Mouse (Mus musculus) limb, embryonic 11.5 days (tissue): Measurements from ENCODE around the gene Cenpa. TPM values are rescaled to one million over a fixed set of nuclear protein-coding genes. Genes with fewer than 3 reads are reported as not detected.

Source experiments
- ATAC-seq: fragments of 200-750 bp; cut with Nextera tagmentation; 2 replicates; pipeline ENCODE4 v1.8.0; 2017; ENCODE audit warnings: low read depth; ENCODE audit not compliant: insufficient number of reproducible peaks, low FRiP score, low TSS enrichment
- DNase-seq: peaks from one replicate; pipeline ENCODE4 v3.0.0-alpha.2; 2015; ENCODE audit warnings: low spot score
- H3K27ac ChIP-seq: fragments of 300-500 bp; sonication (generic); replicated peaks from 2 replicates; pipeline ENCODE4 v1.5.1; 2014; ENCODE audit warnings: low read depth, mild to moderate bottlenecking, low read length
- H3K27me3 ChIP-seq: fragments of 300-500 bp; sonication (generic); 2 replicates; pipeline ENCODE4 v1.6.1; 2014; ENCODE audit warnings: mild to moderate bottlenecking, low read length, mixed read lengths; ENCODE audit not compliant: control insufficient read depth, insufficient read depth
- H3K36me3 ChIP-seq: fragments of 300-500 bp; sonication (generic); 2 replicates; pipeline ENCODE4 v1.6.1; 2014; ENCODE audit warnings: mild to moderate bottlenecking, low read length, moderate library complexity, mixed read lengths; ENCODE audit not compliant: control insufficient read depth, insufficient read depth
- H3K4me1 ChIP-seq: fragments of 300-500 bp; sonication (generic); 2 replicates; pipeline ENCODE4 v1.6.1; 2014; ENCODE audit warnings: low read length, mixed read lengths; ENCODE audit not compliant: control insufficient read depth, insufficient read depth
- H3K4me2 ChIP-seq: fragments of 300-500 bp; sonication (generic); 2 replicates; pipeline ENCODE4 v1.6.1; 2014; ENCODE audit warnings: low read depth, mild to moderate bottlenecking, moderate library complexity; ENCODE audit not compliant: severe bottlenecking
- H3K4me3 ChIP-seq: fragments of 300-500 bp; sonication (generic); 2 replicates; pipeline ENCODE4 v1.5.1; 2014; ENCODE audit warnings: low read depth, low read length
- H3K9ac ChIP-seq: fragments of 300-500 bp; sonication (generic); 2 replicates; pipeline ENCODE4 v1.6.1; 2014; ENCODE audit warnings: mild to moderate bottlenecking, low read length
- H3K9me3 ChIP-seq: fragments of 300-500 bp; sonication (generic); 2 replicates; pipeline ENCODE4 v1.6.1; 2016; ENCODE audit warnings: low read length; ENCODE audit not compliant: control insufficient read depth
- WGBS: fragments of 180-500 bp; shearing (Covaris S2); extraction: QIAGEN DNeasy Blood & Tissue Kit; methylation state at CpG from one replicate; pipeline ENCODE4 v1.1.7; 2014; 5-methylcytosine and 5-hydroxymethylcytosine counted together
- polyA plus RNA-seq: library from polyadenylated mRNA; unstranded; fragments of >200 nt; fragmentation: Nextera tagmentation; extraction: Ambion mirVana; gene quantifications from 2 replicates; pipeline ENCODE4 v1.2.1, GENCODE M21; 2014

The Cenpa gene
- polyA plus RNA-seq, 1 experiment from 2014 or later, result 533 TPM

DNA sequence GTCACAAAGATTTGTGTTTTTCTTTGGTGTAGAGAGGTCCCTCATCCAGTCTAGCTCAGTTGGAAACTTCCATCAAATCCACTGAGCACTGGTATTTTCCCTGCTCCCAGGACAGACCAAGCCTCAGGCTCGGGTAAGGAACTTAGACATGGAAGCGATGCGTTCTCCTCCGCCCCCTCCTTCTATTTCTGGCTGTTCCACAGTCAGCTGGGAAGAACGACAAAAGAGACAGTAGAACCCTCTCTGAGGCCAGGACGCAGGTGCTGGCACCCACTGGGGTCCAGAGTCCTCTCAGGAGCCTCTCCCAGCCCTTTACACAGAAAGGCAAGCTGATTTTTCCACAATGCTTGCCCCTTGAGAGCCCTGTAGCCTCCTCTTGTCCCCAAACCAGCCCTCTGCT is 36.2 kb upstream of the Cenpa start:
- no peaks in the 10 kb centered on the region for H3K36me3 ChIP-seq
- H3K4me2 ChIP-seq, result no peak overlapping the region
- H3K4me1 ChIP-seq, result no peaks in the 10 kb centered on the region
- H3K4me3 ChIP-seq, result no peak overlapping the region
- 75% methylated on average over 6 of the region's 6 CpGs for WGBS
- H3K27me3 ChIP-seq, result no peaks in the 10 kb centered on the region
- DNase-seq (no peak), ATAC-seq (no peak)
- no peak overlapping the region for H3K9ac ChIP-seq
- no peak overlapping the region for H3K27ac ChIP-seq
- H3K9me3 ChIP-seq, result no peaks in the 10 kb centered on the region

GRCm38 (mm10) chr5:30632134-30632533 is 34.4 kb upstream of the Cenpa start:
- Histone ChIP-seq H3K36me3 (no peaks in the 10 kb centered on the region), H3K9ac (no peak overlapping the region), H3K4me2 (no peak overlapping the region), H3K9me3 (no peaks in the 10 kb centered on the region), H3K27me3 (no peaks in the 10 kb centered on the region), H3K4me1 (no peaks in the 10 kb centered on the region), H3K27ac (no peak overlapping the region), H3K4me3 (no peak overlapping the region)
- DNase-seq (no peak), ATAC-seq (no peak)
- 55% methylated on average over 1 of the region's 1 CpGs for WGBS

DNA sequence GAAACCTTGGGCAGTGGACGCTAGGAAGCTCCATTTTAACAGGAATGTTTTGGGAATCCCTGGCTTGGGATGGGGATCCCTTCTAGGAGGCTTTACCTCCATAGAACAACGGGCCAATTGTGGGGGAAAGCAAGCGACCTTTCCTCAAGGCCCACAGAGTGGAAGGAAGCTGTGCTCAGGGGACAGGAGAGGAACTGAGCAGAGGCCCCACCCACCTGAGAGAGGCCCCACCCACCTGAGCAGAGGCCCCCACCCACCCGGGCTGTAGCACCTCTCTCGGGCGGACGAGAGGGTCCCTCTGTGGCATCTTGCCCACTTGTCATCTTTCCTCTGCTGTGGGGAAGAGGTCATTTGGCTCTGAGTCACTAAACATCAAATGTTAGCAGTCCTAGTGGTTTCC is 29.6 kb upstream of the Cenpa start:
- no peaks in the 10 kb centered on the region for H3K36me3 ChIP-seq
- no peak overlapping the region for H3K4me2 ChIP-seq
- ATAC-seq (no peak), DNase-seq (no peak)
- no peaks in the 10 kb centered on the region for H3K27me3 ChIP-seq
- H3K27ac ChIP-seq, result no peak overlapping the region
- H3K9me3 ChIP-seq, result no peaks in the 10 kb centered on the region
- H3K9ac ChIP-seq, result no peak overlapping the region
- WGBS, result 55% methylated on average over 7 of the region's 7 CpGs
- no peaks in the 10 kb centered on the region for H3K4me1 ChIP-seq
- H3K4me3 ChIP-seq, result no peak overlapping the region

GRCm38 (mm10) chr5:30638041-30638440 is 28.5 kb upstream of the Cenpa start:
- peak; percentile 87 for DNase-seq
- no peaks in the 10 kb centered on the region for H3K27me3 ChIP-seq
- H3K9me3 ChIP-seq, result no peaks in the 10 kb centered on the region
- 2% methylated on average over 6 of the region's 6 CpGs for WGBS
- ATAC-seq, result no peak
- H3K4me1 ChIP-seq, result no peaks in the 10 kb centered on the region
- no peak overlapping the region for H3K27ac ChIP-seq
- H3K4me3 ChIP-seq, result no peak overlapping the region
- no peak overlapping the region for H3K4me2 ChIP-seq
- no peaks in the 10 kb centered on the region for H3K36me3 ChIP-seq
- no peak overlapping the region for H3K9ac ChIP-seq

DNA sequence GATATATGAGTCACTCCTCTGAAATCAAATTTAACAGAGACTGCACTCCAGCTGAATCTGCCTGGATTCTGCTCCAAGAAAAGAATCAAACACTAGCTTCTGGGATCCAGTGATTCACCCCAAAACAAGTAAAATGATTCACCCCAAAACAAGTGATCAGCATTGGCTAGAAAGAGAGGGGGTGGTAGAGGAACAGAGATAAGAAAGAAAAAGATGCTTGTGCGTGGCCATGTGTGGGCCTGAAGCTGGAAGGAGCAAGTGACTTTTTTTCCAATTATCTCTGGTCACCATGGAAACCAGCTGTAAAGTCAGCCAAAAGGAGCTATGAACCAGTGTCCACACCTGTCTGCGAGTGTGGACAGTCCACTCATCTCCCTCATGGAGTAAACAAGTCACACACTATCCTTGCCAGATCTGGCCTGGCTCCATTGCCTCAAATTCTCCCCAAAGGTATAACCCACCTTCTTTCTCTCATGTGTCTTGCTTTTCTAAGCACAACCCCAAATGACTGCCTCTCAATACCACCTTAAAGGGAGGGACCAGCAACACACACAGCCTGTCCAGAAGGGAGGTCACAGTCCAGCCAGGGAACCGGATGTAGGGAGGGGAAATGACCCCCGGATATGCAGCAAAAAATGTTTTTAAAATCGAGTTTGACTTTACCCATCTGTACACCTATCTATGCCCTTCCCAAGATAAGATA is 22.9 kb upstream of the Cenpa start:
- H3K4me2 ChIP-seq, result no peak overlapping the region
- whole genome bisulfite sequencing, result 66% methylated on average over 5 of the region's 5 CpGs
- no peak overlapping the region for H3K27ac ChIP-seq
- no peaks in the 10 kb centered on the region for H3K27me3 ChIP-seq
- H3K4me3 ChIP-seq, result no peak overlapping the region
- H3K9ac ChIP-seq, result no peak overlapping the region
- peaks cover 8% of the 10 kb centered on the region for H3K4me1 ChIP-seq
- DNase-seq (no peak), ATAC-seq (no peak)
- no peaks in the 10 kb centered on the region for H3K36me3 ChIP-seq
- no peaks in the 10 kb centered on the region for H3K9me3 ChIP-seq

GRCm38 (mm10) chr5:30646036-30646435 is 20.5 kb upstream of the Cenpa start:
- Histone ChIP-seq H3K9me3 (no peaks in the 10 kb centered on the region), H3K4me1 (peaks cover 13% of the 10 kb centered on the region), H3K27ac (no peak overlapping the region), H3K9ac (no peak overlapping the region), H3K4me2 (no peak overlapping the region), H3K4me3 (no peak overlapping the region), H3K27me3 (no peaks in the 10 kb centered on the region), H3K36me3 (no peaks in the 10 kb centered on the region)
- DNase-seq (no peak), ATAC-seq (no peak)
- 71% methylated on average over 2 of the region's 2 CpGs for WGBS

DNA sequence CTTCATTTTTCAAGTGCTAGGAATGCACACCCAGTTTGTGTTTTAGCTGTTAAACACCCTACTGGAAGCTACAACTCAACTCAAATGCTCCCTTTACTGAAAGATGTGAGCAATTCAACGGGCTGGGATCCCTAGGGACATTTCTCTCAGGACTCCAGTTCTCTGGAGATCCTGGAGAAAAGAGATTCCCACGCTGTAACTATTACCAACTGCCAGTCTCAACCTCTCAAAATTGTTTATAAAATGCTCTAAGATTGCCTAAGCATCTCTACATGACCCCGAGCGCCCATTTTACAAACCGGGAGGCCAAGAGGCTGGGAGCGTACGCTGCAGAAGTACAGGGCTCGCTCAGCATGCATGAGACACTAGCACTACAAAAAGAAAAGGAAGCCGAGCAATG is 19.2 kb upstream of the Cenpa start:
- DNase-seq (no peak), ATAC-seq (no peak)
- 19% methylated on average over 9 of the region's 9 CpGs for WGBS
- H3K9ac ChIP-seq, result peak overlapping the region; percentile 72
- H3K4me2 ChIP-seq, result peak overlapping the region; percentile 93
- H3K4me1 ChIP-seq, result peaks cover 13% of the 10 kb centered on the region
- H3K27me3 ChIP-seq, result no peaks in the 10 kb centered on the region
- no peaks in the 10 kb centered on the region for H3K36me3 ChIP-seq
- H3K9me3 ChIP-seq, result no peaks in the 10 kb centered on the region
- H3K27ac ChIP-seq, result no peak overlapping the region; the same call in 1 of the 2 replicates
- peak overlapping the region; percentile 87 for H3K4me3 ChIP-seq

DNA sequence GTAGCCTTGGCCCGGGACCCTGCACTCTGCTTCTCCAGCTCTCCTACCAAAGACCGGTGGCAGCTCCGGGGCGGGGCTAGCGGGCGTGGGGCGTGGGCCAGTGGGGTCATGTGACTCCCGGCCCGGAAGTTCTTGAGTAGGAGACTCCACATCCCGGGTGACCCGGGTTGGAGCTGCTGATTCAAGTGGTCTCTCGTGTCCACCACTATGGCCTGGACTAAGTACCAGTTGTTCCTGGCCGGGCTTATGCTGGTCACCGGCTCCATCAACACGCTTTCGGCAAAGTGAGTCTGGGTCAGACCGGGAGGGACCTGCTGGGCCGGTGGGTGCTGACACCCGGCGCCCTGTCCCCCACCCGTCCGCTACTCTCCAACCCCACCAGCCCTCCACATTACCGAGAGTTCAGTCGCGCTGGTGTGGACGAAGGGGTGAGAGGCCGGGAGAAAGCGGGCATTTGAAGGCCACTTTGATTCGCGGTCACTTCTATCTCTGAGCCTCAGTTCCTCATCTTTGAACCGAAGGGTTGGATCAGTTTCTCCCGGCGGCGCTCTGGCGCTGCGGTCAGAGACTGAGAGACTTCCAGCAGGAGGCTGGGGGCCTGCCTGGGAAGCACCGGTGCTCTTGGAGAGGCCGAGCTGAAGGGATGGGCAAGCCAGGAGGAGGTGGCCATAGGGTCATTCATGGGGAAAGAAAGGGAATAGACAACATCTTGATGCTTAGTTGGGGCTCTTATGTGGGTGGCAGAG is 18.6 kb upstream of the Cenpa start, which contains the start of gene Slc35f6:
TSS of gene Slc35f6 (plus strand) at position 119 of the 746 bp plus-strand sequence.
- Histone ChIP-seq H3K36me3 (no peaks in the 10 kb centered on the region), H3K4me2 (peak within 1 kb of the TSS; percentile 93), H3K4me1 (peaks cover 13% of the 10 kb centered on the region), H3K27ac (no peak within 1 kb of the TSS; the same call in 1 of the 2 replicates), H3K9ac (peak within 1 kb of the TSS; percentile 72), H3K9me3 (no peaks in the 10 kb centered on the region), H3K27me3 (no peaks in the 10 kb centered on the region), H3K4me3 (peak within 1 kb of the TSS; percentile 87)
- DNase-seq (peak; percentile 92), ATAC-seq (peak; percentile 93)
- WGBS, result under 1% methylated on average over 38 of the region's 38 CpGs
